ENCODE assay signal across 8 mouse cellular contexts in genomic region chr12:102757689-102758402, GRCm38 (mm10). TPM values are rescaled to one million over a fixed set of nuclear protein-coding genes. Genes with fewer than 3 reads are reported as not detected.
A peak's percentile ranks its signal among the peaks of the same experiment; 100 is the strongest.
DNase-seq lines count a peak whose midpoint lies in the region; ATAC-seq and TF ChIP-seq lines count a peak whose summit lies in the region.

Gene Gm28051 (minus strand): TSS chr12:102757765.
Gene Gon7 (minus strand): TSS chr12:102757803.
Gene Ubr7 (plus strand): TSS chr12:102757967.

- peak within 1 kb of the TSS; percentile 99 for H3K4me3 ChIP-seq in ES-Bruce4 (ENCODE audit: low read depth, low read length)
- H3K4me3 ChIP-seq in forebrain, embryonic 13.5 days = peak within 1 kb of the TSS; percentile 89
- H3K4me3 ChIP-seq in liver, postnatal 0 days (ENCODE audit: low read depth, low read length) = peak within 1 kb of the TSS; percentile 82
- H3K4me3 ChIP-seq in neural tube, embryonic 14.5 days (ENCODE audit: low read depth, low read length) = peak within 1 kb of the TSS; percentile 86

- no peaks in the 10 kb centered on the region for H3K4me1 ChIP-seq in ES-Bruce4 (ENCODE audit: control insufficient read depth, insufficient read depth, low read length)
- peaks cover 33% of the 10 kb centered on the region for H3K4me1 ChIP-seq in forebrain, embryonic 13.5 days
- peaks cover 14% of the 10 kb centered on the region for H3K4me1 ChIP-seq in liver, postnatal 0 days (ENCODE audit: insufficient read depth)
- H3K4me1 ChIP-seq in neural tube, embryonic 14.5 days (ENCODE audit: control insufficient read depth, insufficient read depth, low read length) = peaks cover 14% of the 10 kb centered on the region

- TF ChIP-seq POLR2A in ES-Bruce4 (IDR thresholded peaks at IDR 0.05; ENCODE audit: insufficient read depth, low read length) = no peak

- peak; percentile 97 for ATAC-seq in cerebellum, adult (ENCODE audit: insufficient number of reproducible peaks, low FRiP score, low TSS enrichment)
- peak; percentile 98 for ATAC-seq in forebrain, embryonic 13.5 days
- peak; percentile 96 for ATAC-seq in liver, postnatal 0 days
- ATAC-seq in neural tube, embryonic 14.5 days (ENCODE audit: low read depth) = peak; percentile 96

- WGBS in forebrain, embryonic 13.5 days = under 1% methylated on average over 73 of the region's 73 CpGs
- under 1% methylated on average over 73 of the region's 73 CpGs for WGBS in large intestine, adult 2 months
- under 1% methylated on average over 68 of the region's 73 CpGs for WGBS in liver, postnatal 0 days (ENCODE audit: insufficient replicate concordance)
- WGBS in neural tube, embryonic 14.5 days = under 1% methylated on average over 71 of the region's 73 CpGs

- H3K36me3 ChIP-seq in ES-Bruce4 (ENCODE audit: control insufficient read depth, insufficient read depth, low read length, poor library complexity, severe bottlenecking) = peaks cover 19% of the 10 kb centered on the region
- peaks cover 14% of the 10 kb centered on the region for H3K36me3 ChIP-seq in forebrain, embryonic 13.5 days (ENCODE audit: poor library complexity, severe bottlenecking)
- H3K36me3 ChIP-seq in liver, postnatal 0 days (replicated peaks; ENCODE audit: insufficient read depth, low read length) = peaks cover 7% of the 10 kb centered on the region; the same call in 1 of the 2 replicates
- no peaks in the 10 kb centered on the region for H3K36me3 ChIP-seq in neural tube, embryonic 14.5 days (ENCODE audit: control insufficient read depth, insufficient read depth, low read length)

- H3K4me2 ChIP-seq in forebrain, embryonic 13.5 days = peak within 1 kb of the TSS; percentile 92
- H3K4me2 ChIP-seq in liver, postnatal 0 days (ENCODE audit: low read depth, low read length) = peak within 1 kb of the TSS; percentile 86
- peak within 1 kb of the TSS; percentile 94 for H3K4me2 ChIP-seq in neural tube, embryonic 14.5 days (ENCODE audit: low read depth, low read length)

- H3K27me3 ChIP-seq in ES-Bruce4 (ENCODE audit: control insufficient read depth, insufficient read depth, low read length, poor library complexity, severe bottlenecking) = no peaks in the 10 kb centered on the region
- no peaks in the 10 kb centered on the region for H3K27me3 ChIP-seq in forebrain, embryonic 13.5 days
- no peaks in the 10 kb centered on the region for H3K27me3 ChIP-seq in liver, postnatal 0 days (ENCODE audit: insufficient read depth, low read length)
- no peaks in the 10 kb centered on the region for H3K27me3 ChIP-seq in neural tube, embryonic 14.5 days (ENCODE audit: control insufficient read depth, insufficient read depth, low read length)

- no peak for TF ChIP-seq CTCF in ES-Bruce4 (IDR thresholded peaks at IDR 0.05; ENCODE audit: low read depth, low read length)
- peak; percentile 68 for TF ChIP-seq CTCF in liver, postnatal 0 days (IDR thresholded peaks at IDR 0.05; ENCODE audit: low read depth)

- intact Hi-C loops in heart, postnatal 10 days (cut with DNase I) = loop anchor here (1.0 to 5.0 kb wide), 2 partner anchors 15 to 119 kb away; partner anchors contain the start of genes Btbd7, Moap1 and Tmem251

- H3K9ac ChIP-seq in ES-Bruce4 (ENCODE audit: low read depth, poor library complexity, severe bottlenecking) = peak within 1 kb of the TSS; percentile 60
- H3K9ac ChIP-seq in forebrain, embryonic 13.5 days = peak within 1 kb of the TSS; percentile 91
- H3K9ac ChIP-seq in liver, postnatal 0 days (replicated peaks) = peak within 1 kb of the TSS; percentile 81
- peak within 1 kb of the TSS; percentile 74 for H3K9ac ChIP-seq in neural tube, embryonic 14.5 days (replicated peaks; ENCODE audit: low read depth, low read length)

- H3K27ac ChIP-seq in ES-Bruce4 (ENCODE audit: insufficient read depth, low read length) = peak within 1 kb of the TSS; percentile 99
- peak within 1 kb of the TSS; percentile 86 for H3K27ac ChIP-seq in forebrain, embryonic 13.5 days
- peak within 1 kb of the TSS; percentile 89 for H3K27ac ChIP-seq in liver, postnatal 0 days (ENCODE audit: low read depth)
- H3K27ac ChIP-seq in neural tube, embryonic 14.5 days (ENCODE audit: low read depth, low read length) = peak within 1 kb of the TSS; percentile 81

- no peaks in the 10 kb centered on the region for H3K9me3 ChIP-seq in ES-Bruce4 (replicated peaks; ENCODE audit: control insufficient read depth, insufficient read depth, low read length, poor library complexity, severe bottlenecking)
- H3K9me3 ChIP-seq in forebrain, embryonic 13.5 days (replicated peaks) = no peaks in the 10 kb centered on the region
- H3K9me3 ChIP-seq in liver, postnatal 0 days (ENCODE audit: low read length) = no peaks in the 10 kb centered on the region
- no peaks in the 10 kb centered on the region for H3K9me3 ChIP-seq in neural tube, embryonic 14.5 days (ENCODE audit: control insufficient read depth, low read length)

- no peak for TF ChIP-seq EP300 in ES-Bruce4 (IDR thresholded peaks at IDR 0.05; ENCODE audit: insufficient read depth, low read depth, low read length)
- peak; percentile 48; the same call in 1 of the 2 replicates for TF ChIP-seq EP300 in liver, postnatal 0 days (IDR thresholded peaks at IDR 0.05; ENCODE audit: low read depth)

- DNase-seq in heart, postnatal 10 days = peak; percentile 98
- peak; percentile 87 for DNase-seq in large intestine, adult 2 months (ENCODE audit: low read depth, low spot score)
- peak; percentile 97 for DNase-seq in liver, postnatal 0 days
- DNase-seq in testis, postnatal 10 days (ENCODE audit: low spot score) = peak; percentile 97

RNA-seq across cellular contexts. Expression of gene Gm28051, which starts in this region (rescaled TPM):
- not detected in 2 replicates for polyA plus RNA-seq in ES-Bruce4 (2011; ENCODE audit: insufficient read depth, insufficient read length, low read depth, missing spikeins)
- not detected in 2 replicates for polyA plus RNA-seq in forebrain, embryonic 13.5 days (2015; fragmentation: Nextera tagmentation; extraction: Ambion mirVana)
- total RNA-seq in heart, postnatal 10 days (2021) = not detected
- not detected in 2 replicates for polyA plus RNA-seq in large intestine, adult 2 months (2012; rRNA removed)
- not detected in 2 replicates for polyA plus RNA-seq in liver, postnatal 0 days (2015; fragmentation: Nextera tagmentation; extraction: Ambion mirVana)
- polyA plus RNA-seq in neural tube, embryonic 14.5 days (2014; fragmentation: Nextera tagmentation; extraction: Ambion mirVana) = not detected in 2 replicates

RNA-seq across cellular contexts. Expression of gene Gon7, which starts in this region (rescaled TPM):
- 23.6 and 26.6 TPM in 2 replicates for polyA plus RNA-seq in ES-Bruce4 (2011; ENCODE audit: insufficient read depth, insufficient read length, low read depth, missing spikeins)
- 48.1 and 54.9 TPM in 2 replicates for polyA plus RNA-seq in forebrain, embryonic 13.5 days (2015; fragmentation: Nextera tagmentation; extraction: Ambion mirVana)
- 10 to 100 TPM; 10.6 to 11.7 TPM for total RNA-seq in heart, postnatal 10 days (2021)
- polyA plus RNA-seq in large intestine, adult 2 months (2012; rRNA removed) = 8.0 and 10.3 TPM in 2 replicates
- 10.8 and 13.0 TPM in 2 replicates for polyA plus RNA-seq in liver, postnatal 0 days (2015; fragmentation: Nextera tagmentation; extraction: Ambion mirVana)
- polyA plus RNA-seq in neural tube, embryonic 14.5 days (2014; fragmentation: Nextera tagmentation; extraction: Ambion mirVana) = 46.9 and 54.2 TPM in 2 replicates

RNA-seq across cellular contexts. Expression of gene Ubr7, which starts in this region (rescaled TPM):
- 93.1 and 97.5 TPM in 2 replicates for polyA plus RNA-seq in ES-Bruce4 (2011; ENCODE audit: insufficient read depth, insufficient read length, low read depth, missing spikeins)
- 48.6 and 53.6 TPM in 2 replicates for polyA plus RNA-seq in forebrain, embryonic 13.5 days (2015; fragmentation: Nextera tagmentation; extraction: Ambion mirVana)
- total RNA-seq in heart, postnatal 10 days (2021) = 10 to 100 TPM; 33.1 to 34.3 TPM
- polyA plus RNA-seq in large intestine, adult 2 months (2012; rRNA removed) = 8.5 and 10.3 TPM in 2 replicates
- 11.5 and 12.5 TPM in 2 replicates for polyA plus RNA-seq in liver, postnatal 0 days (2015; fragmentation: Nextera tagmentation; extraction: Ambion mirVana)
- 43.5 and 47.1 TPM in 2 replicates for polyA plus RNA-seq in neural tube, embryonic 14.5 days (2014; fragmentation: Nextera tagmentation; extraction: Ambion mirVana)

Comparison
In these comparisons a context has a peak if more than half of its experiments do, and no peak if none do; other contexts are left out.
1. Peak in every context shown above with its lines: DNase-seq, ATAC-seq, H3K4me3 ChIP-seq and H3K27ac ChIP-seq.